Mouse (Mus musculus): ENCODE data around the gene Sipa1l3.

The Sipa1l3 gene

DNA sequence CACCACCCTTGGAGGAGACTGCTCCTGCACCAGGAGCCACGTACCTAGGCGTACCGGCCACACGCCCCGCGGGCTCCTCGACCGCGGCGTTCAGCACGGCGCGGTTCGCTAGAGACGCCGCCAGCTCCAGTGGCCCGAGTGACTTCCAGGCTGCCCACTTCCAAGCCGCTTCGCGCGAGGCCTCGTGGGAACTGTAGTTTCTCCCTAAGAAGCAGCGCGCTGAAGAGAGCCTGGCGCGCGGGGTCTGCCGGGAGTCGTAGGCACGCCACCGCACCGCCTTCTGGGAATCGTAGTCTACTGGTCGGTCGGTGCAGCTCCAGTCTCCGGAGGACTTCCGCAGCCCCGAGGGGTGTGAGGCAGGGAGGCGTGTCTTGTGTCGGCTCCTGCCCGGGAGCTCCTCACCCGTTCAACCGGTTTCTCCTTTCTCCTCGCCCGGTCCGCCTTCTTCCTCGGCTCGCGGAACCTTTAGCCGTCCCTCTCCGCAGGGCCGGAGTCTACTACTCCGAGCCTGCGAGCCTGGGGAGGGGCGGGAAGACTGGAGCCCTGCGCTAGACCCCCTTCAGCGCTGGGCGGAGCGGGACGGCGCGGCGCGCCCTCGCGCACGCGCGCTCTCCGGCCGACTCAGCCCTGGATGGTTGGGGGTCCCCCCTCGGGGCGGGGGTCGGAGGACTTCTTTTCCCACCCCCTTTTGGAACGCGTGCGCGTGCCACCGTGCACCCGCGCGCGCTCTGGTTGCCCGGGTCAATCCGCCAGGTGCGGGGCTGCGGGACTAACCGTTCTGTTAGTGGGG, at the start of gene Sipa1l3:
TSS of gene Sipa1l3 (minus strand) at position 221 of the 790 bp plus-strand sequence.
- DNase-seq (ENCODE audit: low read depth in 2 of 2, low spot score in 2 of 2), result peak; percentile 90 to 93

DNA sequence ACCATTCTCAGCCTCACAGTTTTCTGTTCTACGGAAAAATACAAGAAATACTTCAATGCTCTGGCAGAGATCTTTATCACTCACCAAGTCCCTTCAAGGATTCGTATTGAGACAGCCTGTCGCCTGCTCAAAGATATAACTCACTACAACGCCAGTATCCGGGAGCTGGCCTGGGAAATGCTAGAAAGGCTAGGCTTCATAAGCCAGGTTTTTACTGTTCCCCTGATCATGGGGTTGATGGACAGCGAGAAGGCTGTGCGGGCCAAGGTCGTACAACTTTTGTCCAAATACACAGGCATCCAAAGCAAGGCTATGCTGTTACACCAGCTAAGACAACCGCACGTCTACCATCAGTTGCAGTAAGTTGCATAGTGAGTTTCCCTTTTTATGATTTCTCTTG, 44.6 kb upstream of the Sipa1l3 start:
- no peak for DNase-seq (ENCODE audit: low read depth in 2 of 2, low spot score in 2 of 2)

DNA sequence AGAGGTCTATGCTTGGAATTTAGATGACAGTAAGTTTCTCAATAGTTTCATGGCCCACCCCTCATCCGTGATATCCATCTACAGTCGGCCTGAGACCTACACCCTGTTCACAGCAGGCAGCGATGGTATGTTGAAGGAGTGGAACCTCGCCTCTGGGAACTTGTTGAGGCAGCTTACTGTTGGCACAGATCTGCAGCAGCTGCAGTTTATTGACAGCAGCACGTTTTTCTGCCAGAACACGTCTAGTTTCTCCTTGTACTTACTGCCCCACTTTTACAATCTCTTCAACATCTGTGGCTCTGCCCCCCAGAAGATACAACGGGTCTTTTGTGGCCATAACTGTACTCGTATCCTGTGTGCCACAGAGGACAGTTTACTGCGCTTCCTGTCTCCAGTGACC, 42.6 kb upstream of the Sipa1l3 start:
- no peak for DNase-seq (ENCODE audit: low read depth in 2 of 2, low spot score in 2 of 2)

DNA sequence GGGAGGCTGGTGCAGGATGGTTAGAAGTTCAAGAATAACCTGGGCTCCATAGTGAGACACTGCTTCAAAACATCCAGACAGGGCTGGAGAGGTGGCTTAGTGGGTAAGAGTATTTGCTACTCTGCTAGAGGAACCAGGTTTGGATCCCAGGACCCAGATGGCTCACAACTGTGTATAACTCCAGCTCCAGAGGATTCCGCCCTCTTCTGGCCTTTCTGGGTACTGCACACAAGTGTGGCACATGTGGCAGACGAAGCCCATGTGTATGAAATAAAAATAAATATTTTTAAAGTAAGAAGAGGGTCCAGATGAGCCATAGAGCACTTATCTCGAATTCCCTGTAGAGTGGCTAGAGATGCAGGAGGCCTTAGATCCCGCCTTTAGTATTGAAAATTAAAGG, 40.8 kb upstream of the Sipa1l3 start:
- no peak for DNase-seq (ENCODE audit: low read depth in 2 of 2, low spot score in 2 of 2)

GRCm38 (mm10) chr7:29558744-29559143, 40.3 kb upstream of the Sipa1l3 start:
- no peak for DNase-seq (ENCODE audit: low read depth in 2 of 2, low spot score in 2 of 2)

- no peak for DNase-seq (ENCODE audit: low read depth in 2 of 2, low spot score in 2 of 2)
These were observed 37.8 kb upstream of the Sipa1l3 start for GRCm38 (mm10) chr7:29556283-29556682.

DNA sequence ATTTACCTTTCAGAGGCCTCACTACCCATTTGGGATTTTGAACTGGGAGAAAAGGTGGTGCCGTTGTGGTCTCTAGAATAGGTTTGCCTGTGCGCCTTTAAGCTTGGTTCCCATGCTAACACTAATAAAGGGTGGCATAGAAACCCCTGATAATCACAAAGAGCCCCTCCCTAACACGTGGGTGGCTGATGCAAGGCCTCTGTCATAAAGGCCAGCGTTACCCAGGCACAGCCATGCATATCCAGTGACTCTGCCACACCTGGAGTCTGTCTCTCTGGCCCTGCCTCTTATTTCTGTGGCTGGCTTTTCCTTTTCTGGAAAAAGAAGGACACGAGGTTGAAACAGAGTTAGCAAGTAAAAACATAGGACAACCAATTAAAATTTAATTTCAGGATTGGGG, 37.1 kb upstream of the Sipa1l3 start:
- DNase-seq (ENCODE audit: low read depth in 2 of 2, low spot score in 2 of 2), result no peak

DNA sequence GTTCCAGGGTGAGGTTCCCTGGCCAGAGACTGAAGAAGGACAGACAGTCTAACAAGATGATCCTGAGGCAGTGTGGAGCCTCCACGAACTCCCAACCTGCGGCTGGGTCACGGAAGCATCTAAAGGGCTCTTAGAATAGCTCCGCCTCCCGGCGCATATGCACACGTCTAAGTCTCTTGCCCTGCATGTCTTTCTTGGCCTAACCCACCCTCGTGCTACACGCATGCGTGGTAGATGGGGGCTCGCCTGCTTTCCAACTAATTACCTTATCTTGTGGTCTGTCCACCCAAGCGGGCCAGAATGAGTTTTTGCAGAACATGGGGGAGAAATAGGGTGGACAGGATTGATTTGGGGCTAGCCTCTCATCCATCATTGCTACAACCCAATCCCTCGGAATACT, 36.6 kb upstream of the Sipa1l3 start:
- DNase-seq (ENCODE audit: low read depth in 2 of 2, low spot score in 2 of 2), result no peak

DNA sequence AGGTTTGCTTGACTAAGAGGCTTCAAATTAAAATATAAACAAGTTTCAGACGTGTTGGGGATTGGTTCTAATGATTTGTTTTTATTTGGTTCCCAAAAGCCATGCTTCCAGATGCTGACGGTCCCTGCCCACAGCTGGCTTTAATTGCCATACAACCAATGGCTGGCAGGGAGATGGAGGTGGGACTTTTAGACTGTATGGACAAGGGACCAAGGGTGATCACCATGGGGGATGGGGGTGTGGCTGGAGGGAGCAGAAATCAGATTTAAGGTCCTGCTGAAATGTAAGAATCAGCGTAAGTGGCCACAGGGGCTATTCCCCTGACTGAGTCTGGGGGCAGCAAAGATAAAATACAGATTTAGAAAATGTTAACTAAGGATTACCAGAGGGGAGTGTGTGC, 32.2 kb upstream of the Sipa1l3 start:
- DNase-seq (ENCODE audit: low read depth in 2 of 2, low spot score in 2 of 2), result no peak

DNA sequence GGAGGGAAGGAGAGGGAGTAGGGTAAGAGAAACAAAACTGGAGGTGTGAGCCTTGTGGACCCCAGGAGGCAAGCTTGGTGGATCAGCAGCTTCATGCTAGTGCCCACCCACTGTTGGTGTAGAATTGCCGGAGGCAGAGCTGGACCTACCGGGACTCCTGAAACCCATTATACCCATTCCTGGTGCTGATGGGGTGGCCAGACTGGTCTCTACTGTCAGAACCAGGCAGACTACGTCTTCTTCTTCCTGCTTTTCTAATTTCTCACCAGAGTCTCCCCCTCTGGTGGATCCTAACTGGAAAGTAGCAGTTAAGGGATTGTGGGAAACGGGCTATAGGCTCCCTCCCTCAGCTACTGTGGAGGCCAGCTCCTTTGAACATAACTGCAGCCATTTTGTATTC, 23.2 kb upstream of the Sipa1l3 start:
- DNase-seq (ENCODE audit: low read depth in 2 of 2, low spot score in 2 of 2), result no peak

DNA sequence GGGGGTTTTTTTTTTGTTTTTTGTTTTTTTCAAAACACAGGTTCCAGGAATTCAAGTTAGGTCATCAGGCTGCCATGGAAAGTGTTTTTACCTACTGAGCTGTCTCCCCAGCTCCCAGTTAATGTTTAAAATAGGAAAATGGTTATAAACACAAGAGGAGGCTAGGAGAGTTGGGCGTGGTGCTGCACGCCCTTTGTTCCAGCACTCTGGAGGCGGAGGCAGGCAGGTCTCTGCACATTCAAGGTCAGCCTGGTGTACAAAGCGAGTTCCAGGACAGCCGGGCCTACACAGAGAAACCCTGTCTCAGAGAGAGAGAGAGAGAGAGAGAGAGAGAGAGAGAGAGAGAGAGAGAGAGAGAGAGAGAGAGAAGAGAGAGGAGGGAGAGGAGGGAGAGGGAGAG, 22.7 kb upstream of the Sipa1l3 start:
- no peak for DNase-seq (ENCODE audit: low read depth in 2 of 2, low spot score in 2 of 2)

DNA sequence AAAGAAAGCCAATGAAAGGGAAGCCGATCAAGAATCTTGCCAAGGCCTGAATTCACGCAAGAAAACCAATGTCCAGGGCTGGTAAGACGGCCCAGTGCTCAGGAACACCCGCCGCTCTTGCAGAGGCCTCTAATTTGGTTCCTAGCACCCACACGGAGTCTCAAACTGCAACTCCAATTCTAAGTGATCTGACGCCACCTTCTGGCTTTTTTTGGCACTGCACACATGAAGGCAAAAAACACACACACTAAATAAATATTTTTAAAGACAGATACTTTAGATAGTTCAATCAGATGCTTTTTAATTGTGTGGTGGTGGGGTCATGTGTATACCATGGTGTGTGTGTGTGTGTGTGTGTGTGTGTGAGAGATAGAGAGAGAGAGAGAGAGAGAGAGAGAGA, 22.2 kb upstream of the Sipa1l3 start:
- no peak for DNase-seq (ENCODE audit: low read depth in 2 of 2, low spot score in 2 of 2)

DNA sequence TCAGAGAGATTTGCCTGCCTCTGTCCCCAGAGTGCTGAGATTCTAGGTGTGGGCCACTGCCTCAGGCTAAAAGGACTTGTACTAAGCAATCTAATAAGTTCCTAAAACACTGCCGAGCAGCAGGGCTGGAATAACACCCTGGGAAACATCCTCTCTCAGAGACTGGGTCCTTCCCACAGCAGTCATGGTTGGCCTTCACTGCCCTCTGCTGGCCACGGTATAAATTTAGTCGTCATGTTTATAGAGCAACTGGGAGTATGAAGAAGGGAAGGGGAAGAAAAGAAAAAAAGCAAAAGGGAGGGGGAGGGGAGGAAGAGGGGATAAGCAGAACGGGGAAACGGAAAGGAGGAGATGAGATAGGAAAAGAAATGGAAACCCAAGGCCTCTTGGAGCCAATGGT, 5.3 kb upstream of the Sipa1l3 start:
- DNase-seq (ENCODE audit: low read depth in 2 of 2, low spot score in 2 of 2), result peak; percentile 23 to 54

DNA sequence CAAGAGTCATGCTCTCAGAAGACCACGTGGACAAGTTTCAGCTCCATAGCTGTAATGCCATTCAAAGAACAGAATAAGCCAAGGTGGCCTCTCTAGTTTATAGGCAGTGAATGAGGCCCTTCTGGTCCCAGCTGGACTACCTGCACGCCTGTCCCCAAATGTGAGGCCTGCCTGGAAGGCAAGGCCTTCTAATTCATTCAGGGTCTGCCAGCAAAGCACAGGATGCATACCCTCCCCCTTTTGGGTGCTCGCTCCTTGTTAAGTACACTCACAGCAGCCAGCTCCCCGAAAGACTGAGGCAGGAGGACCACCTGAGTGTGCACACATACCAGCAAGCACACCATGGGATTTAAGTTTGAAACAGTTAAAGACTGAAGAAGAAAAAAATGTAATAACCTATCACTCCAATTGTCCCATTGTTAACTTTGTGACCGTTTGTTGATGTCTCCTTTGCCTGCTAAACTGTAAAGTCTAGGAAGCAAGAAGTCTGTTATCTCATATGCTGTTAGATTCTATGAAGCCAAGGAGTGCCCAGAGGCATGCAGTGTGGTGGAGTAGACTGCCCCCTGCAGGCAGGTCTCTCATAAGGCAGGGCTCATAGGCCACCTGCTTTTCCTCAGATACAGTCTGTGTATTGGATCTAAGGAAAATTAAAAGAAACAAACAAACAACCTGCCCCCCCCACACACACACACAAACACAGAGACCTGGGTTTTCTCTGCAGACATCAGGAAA, 3.6 kb upstream of the Sipa1l3 start:
- DNase-seq (ENCODE audit: low read depth in 2 of 2, low spot score in 2 of 2), result peak; percentile 67 to 70

DNA sequence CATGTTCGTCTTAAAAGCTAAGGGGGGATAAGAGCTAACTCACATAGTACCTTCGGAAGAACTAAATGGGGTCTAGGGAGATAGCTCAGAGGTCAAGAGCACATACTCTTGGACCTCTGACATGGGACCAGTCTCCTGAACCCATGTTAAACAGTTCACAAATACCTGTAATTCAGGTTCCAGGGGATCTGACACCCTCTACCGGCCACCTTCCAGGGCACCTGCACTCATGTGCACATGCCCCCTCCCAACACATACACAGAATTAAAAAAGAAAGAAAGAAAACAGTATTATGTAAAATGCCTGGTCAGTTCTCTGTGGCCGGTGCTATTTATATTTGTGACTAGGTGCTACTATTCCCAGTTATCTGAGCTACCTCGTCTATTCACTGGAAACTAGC, 2.9 kb upstream of the Sipa1l3 start:
- DNase-seq (ENCODE audit: low read depth in 2 of 2, low spot score in 2 of 2), result no peak

DNA sequence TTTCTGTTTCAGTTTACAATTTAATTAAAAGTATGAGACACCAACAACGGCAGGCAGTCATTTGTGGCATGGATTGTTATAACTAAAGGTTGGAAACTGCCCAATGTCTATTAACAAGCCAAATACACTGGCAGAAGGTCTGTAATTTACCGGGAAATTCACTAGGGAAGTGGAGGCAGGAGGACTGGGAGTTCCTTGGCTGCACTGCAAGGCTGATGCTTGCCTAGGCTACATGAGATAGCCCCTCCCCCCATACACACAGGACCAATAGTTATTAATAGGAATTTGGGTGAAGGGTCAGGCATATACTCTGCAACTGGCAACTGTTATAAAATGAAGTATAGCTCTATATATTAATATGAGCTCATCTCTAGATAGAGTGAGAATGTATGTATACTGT, 2.4 kb upstream of the Sipa1l3 start:
- no peak for DNase-seq (ENCODE audit: low read depth in 2 of 2, low spot score in 2 of 2)

- no peak for DNase-seq (ENCODE audit: low read depth in 2 of 2, low spot score in 2 of 2)
These were observed 740 bp upstream of the Sipa1l3 start for GRCm38 (mm10) chr7:29519211-29519550.

DNA sequence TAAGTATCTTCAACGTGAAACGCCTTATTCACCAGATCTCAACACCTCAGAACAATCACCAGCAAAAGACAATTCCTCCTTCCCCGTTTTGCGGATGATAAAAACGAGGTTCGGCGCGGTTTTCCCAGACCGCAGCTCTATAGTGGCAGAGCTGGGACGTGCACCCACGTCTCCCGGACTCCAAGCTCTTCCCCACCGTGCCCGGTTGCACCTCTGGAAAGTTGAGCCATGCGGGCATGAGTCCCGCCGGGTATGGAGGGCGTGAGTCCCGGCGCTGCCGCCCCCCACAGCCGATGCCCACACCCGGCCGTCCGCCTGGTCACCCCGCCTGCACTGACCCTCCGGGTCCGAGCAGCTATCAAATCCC, 404 bp downstream of the Sipa1l3 start:
- peak in 1 of 2 experiments; percentile 6 for DNase-seq (ENCODE audit: low read depth in 2 of 2, low spot score in 2 of 2)

DNA sequence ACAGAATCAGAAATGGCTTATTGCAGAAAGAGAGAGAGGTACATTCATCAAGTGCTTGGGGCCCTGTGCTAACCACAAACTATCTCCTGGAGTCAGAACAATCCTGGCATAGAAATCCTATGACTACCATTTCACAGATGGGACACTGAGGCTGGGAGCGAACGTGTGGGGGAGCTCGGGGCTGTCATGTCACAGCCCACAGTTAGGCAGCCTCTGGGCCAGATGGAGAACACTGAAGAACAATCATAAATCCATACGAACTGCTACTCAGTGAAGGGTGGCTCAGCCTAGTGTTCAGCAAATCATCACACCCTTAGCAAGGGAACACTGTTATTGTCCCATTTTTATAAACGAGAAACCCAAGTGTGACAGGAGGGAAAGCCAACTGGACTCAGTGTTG, 1.3 kb downstream of the Sipa1l3 start:
- DNase-seq (ENCODE audit: low read depth in 2 of 2, low spot score in 2 of 2), result no peak

DNA sequence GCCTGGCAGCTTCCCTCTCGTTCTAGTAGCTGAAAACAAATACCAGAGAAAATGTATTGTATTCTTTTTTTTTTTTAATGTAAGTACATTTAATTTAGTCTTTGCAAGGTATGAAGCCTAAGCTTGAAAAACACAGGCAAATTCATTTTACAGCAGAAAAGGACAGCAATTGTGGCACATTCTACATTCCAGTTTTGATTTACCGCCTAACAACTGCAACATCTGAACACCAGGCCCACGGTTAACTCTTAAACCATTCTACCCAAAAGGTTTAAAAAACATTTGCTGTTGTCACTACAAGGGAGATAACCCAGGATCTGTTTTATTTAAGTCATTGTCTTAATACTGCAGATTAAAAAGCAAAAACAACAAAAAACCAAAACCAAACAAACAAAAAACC, 2.8 kb downstream of the Sipa1l3 start:
- DNase-seq (ENCODE audit: low read depth in 2 of 2, low spot score in 2 of 2), result no peak

GRCm38 (mm10) chr7:29512729-29513128, 5.7 kb downstream of the Sipa1l3 start:
- no peak for DNase-seq (ENCODE audit: low read depth in 2 of 2, low spot score in 2 of 2)

DNA sequence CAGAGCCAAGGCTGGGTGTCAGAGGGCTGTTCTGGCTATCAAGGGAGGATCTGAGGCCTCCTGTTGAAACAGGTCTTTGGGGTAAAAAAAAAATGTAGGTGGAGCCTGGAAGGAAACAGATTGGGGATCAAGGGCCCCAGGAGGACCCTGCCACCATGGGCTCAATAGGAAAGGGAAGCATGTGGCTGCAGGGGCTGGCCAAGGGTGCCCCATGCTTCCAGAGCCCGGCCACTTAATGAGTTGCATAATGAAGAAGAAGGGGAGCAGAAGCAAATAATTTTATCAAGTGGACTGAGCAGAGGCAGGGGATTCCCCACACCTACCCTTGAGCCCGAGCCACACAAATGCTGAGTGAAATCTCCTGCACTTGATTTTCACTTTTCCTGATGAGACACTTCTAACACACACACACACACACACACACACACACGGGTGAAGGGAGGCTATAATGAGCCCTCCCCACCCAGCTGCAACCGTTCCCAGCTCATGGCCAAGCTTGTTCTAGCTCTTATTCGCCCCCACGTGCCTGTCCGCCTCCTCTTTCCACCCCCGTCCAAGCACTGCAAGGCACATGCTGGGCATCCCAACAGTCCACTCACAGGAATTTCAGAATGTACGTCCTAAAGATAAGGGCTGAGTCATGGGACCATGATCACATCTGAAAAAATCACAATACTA, 6.7 kb downstream of the Sipa1l3 start:
- no peak for DNase-seq (ENCODE audit: low read depth in 2 of 2, low spot score in 2 of 2)
